Mouse (Mus musculus) liver, embryonic 14.5 days (tissue): ENCODE measurements around the gene Pgap2. TPM values are rescaled to one million over a fixed set of nuclear protein-coding genes. Genes with fewer than 3 reads are reported as not detected.

Source experiments
- ATAC-seq: fragments of 200-750 bp; cut with Nextera tagmentation; 2 replicates; pipeline ENCODE4 v1.8.0; 2017; ENCODE audit warnings: moderate number of reproducible peaks, mild to moderate bottlenecking, moderate library complexity; ENCODE audit not compliant: insufficient read depth
- DNase-seq, 3 experiments: peaks; one replicate each; pipeline ENCODE4 v3.0.0-alpha.2; 2012 to 2013; ENCODE audit warnings: low read depth in 3 of 3, low spot score in 3 of 3
- H3K27ac ChIP-seq: fragments of 300-500 bp; sonication (generic); 2 replicates; pipeline ENCODE4 v1.5.1; 2014; ENCODE audit warnings: moderate library complexity, mild to moderate bottlenecking, control low read depth, inconsistent platforms
- H3K27me3 ChIP-seq: fragments of 300-500 bp; sonication (generic); 2 replicates; pipeline ENCODE4 v1.6.1; 2014; ENCODE audit warnings: mild to moderate bottlenecking, low read length, moderate library complexity; ENCODE audit not compliant: control insufficient read depth, insufficient read depth
- H3K36me3 ChIP-seq: fragments of 300-500 bp; sonication (generic); replicated peaks from 2 replicates; pipeline ENCODE4 v1.6.1; 2014; ENCODE audit warnings: low read depth; ENCODE audit not compliant: control insufficient read depth, insufficient read depth
- H3K4me1 ChIP-seq, 2 experiments: fragments of 200-500 bp in 1 of 2; fragments of 300-500 bp in 1 of 2; sonication (generic) in 1 of 2; replicated peaks; 2 replicates each; pipeline ENCODE4 v1.6.1; 2012 to 2014; ENCODE audit warnings: antibody characterized with exemption in 1 of 2, inconsistent platforms in 1 of 2, low read length in 1 of 2; ENCODE audit not compliant: control insufficient read depth in 2 of 2, insufficient read depth in 2 of 2
- H3K4me2 ChIP-seq: fragments of 300-500 bp; sonication (generic); 2 replicates; pipeline ENCODE4 v1.6.1; 2014; ENCODE audit warnings: low read depth, mild to moderate bottlenecking, control low read depth, moderate library complexity
- H3K4me3 ChIP-seq, 2 experiments: fragments of 200-500 bp in 1 of 2; fragments of 300-500 bp in 1 of 2; sonication (generic) in 1 of 2; 2 replicates each; pipeline ENCODE4 v1.5.1; 2012 to 2014; ENCODE audit warnings: low read depth in 2 of 2, low read length in 2 of 2, mild to moderate bottlenecking in 2 of 2, control low read depth in 1 of 2, inconsistent platforms in 1 of 2, moderate library complexity in 1 of 2; ENCODE audit not compliant: insufficient read depth in 1 of 2
- H3K9ac ChIP-seq: fragments of 300-500 bp; sonication (generic); replicated peaks from 2 replicates; pipeline ENCODE4 v1.6.1; 2014; ENCODE audit warnings: mild to moderate bottlenecking, control low read depth, moderate library complexity
- H3K9me3 ChIP-seq: fragments of 300-500 bp; sonication (generic); 2 replicates; pipeline ENCODE4 v1.6.1; 2016; ENCODE audit warnings: low read length, mixed read lengths; ENCODE audit not compliant: control insufficient read depth
- CTCF ChIP-seq: IDR thresholded peaks from 2 replicates; pipeline ENCODE4 v1.5.1; 2016; ENCODE audit warnings: antibody characterized with exemption, low read depth, control low read depth
- EP300 ChIP-seq: IDR thresholded peaks from 2 replicates; pipeline ENCODE4 v1.6.1; 2016; ENCODE audit warnings: antibody characterized with exemption, low read depth
- WGBS: fragments of 180-500 bp; shearing (Covaris S2); extraction: QIAGEN DNeasy Blood & Tissue Kit; methylation state at CpG from one replicate; pipeline ENCODE4 v1.1.7; 2014; ENCODE audit not compliant: insufficient replicate concordance; 5-methylcytosine and 5-hydroxymethylcytosine counted together
- polyA plus RNA-seq, 2 experiments: library from polyadenylated mRNA; depleted of rRNA in 1 of 2; stranded (reverse) in 1 of 2; unstranded in 1 of 2; fragments of >200 nt; fragmentation: Nextera tagmentation in 1 of 2; extraction: Ambion mirVana in 1 of 2; gene quantifications; 2 replicates each; pipeline versions ENCODE4 v1.2.1 to v1.2.3; 2012 to 2014

The Pgap2 gene
- polyA plus RNA-seq, 2 experiments, result 14.5 to 18.0 TPM

DNA sequence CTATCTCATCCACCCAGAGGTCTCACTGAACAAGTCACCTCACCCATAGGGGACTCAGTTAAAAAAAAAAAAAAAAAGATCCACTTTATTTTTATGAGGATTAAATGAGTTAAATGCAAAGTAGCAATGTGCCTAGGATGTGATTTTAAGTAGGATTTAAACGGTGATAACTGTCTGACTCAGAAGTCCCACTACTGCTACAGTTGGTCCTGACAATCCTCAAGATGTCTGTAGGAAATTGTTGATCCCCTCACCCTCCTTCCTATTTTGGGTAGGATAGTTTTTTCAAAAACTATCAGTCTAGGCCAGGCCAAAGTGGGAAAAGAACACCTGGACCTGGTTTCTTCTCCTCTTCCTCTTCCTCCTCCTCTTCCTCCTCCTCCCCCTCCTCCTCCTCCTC lies 11.9 kb downstream of the Pgap2 start:
- Histone ChIP-seq H3K4me2 (peak overlapping the region; percentile 82), H3K4me1 (peaks cover 0 to 2% of the 10 kb centered on the region in 2 experiments; a peak in 1 of 4 replicates), H3K4me3 (no peak overlapping the region), H3K27me3 (no peaks in the 10 kb centered on the region), H3K27ac (no peak overlapping the region), H3K36me3 (no peaks in the 10 kb centered on the region), H3K9me3 (no peaks in the 10 kb centered on the region), H3K9ac (no peak overlapping the region)
- no peak for TF ChIP-seq CTCF
- no peak for TF ChIP-seq EP300
- no peak for DNase-seq
- ATAC-seq, result no peak
- WGBS, result 32% methylated on average over 1 of the region's 1 CpGs

DNA sequence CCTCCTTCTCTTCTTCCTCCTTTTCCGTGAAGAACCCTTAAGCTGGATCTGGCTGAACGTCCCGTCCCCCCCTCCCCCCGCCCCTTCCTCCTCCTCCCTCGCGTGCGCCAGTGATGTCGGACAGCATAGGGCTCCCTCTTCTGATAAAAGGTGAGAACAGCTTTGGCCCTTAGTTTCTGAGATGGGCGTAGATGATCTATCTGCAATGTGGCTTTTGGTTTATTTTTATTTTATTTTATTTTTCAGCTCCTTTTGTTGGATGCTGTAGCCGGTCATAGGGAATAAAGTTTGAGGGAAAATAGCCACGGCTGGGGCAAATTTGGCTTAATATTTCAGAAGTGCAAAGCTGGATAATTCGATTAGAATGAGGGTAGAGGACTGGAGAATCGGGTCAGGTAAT lies 12.3 kb downstream of the Pgap2 start:
- ATAC-seq (peak; percentile 53; the same call in 1 of the 2 replicates), DNase-seq (no peak)
- Histone ChIP-seq H3K27me3 (no peaks in the 10 kb centered on the region), H3K9me3 (no peaks in the 10 kb centered on the region), H3K36me3 (no peaks in the 10 kb centered on the region), H3K4me2 (peak overlapping the region; percentile 82), H3K4me3 (peak overlapping the region; percentile 69 to 91; a peak in 3 of 4 replicates), H3K9ac (peak overlapping the region; percentile 73), H3K4me1 (peaks cover 0 to 2% of the 10 kb centered on the region in 2 experiments; a peak in 1 of 4 replicates), H3K27ac (no peak overlapping the region)
- TF ChIP-seq CTCF, result peak; percentile 62
- no peak for TF ChIP-seq EP300
- WGBS, result 0% methylated on average over 10 of the region's 13 CpGs

DNA sequence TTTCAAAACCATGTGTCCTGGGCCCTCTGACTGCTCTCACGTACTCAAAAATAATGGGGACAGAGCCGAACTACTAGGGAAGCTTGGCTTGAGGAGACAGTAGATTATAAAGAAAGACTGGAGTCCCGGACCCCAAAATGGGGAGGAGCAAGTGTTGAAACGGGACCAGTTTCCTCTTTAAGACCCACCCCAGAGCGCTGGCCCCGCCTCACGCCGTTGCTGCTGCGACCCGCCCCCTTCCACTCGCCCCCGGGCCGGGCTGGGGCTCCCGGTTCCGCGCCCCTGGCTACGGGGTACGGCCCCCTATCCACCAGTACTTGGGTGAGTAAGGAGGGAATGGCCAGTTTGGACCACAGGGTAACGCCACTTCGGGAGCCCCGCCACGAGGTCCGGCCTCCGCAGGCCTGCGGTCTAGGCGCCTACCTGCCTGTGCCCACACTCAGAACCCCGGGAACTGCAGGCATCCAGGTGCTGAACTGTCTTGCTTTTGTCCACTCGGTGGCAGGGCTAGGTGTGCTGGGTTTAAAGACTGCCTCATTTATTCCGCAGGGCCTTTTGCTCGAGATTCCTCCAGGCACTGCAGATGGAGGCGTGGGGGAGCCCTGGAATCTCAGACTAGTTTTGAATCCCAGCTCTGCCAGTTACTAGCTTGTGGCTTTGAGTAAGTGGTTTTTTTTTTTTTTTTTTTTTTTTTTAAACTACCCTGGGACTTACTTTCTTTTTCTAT lies 13.0 kb downstream of the Pgap2 start:
- WGBS, result 3% methylated on average over 31 of the region's 31 CpGs

DNA sequence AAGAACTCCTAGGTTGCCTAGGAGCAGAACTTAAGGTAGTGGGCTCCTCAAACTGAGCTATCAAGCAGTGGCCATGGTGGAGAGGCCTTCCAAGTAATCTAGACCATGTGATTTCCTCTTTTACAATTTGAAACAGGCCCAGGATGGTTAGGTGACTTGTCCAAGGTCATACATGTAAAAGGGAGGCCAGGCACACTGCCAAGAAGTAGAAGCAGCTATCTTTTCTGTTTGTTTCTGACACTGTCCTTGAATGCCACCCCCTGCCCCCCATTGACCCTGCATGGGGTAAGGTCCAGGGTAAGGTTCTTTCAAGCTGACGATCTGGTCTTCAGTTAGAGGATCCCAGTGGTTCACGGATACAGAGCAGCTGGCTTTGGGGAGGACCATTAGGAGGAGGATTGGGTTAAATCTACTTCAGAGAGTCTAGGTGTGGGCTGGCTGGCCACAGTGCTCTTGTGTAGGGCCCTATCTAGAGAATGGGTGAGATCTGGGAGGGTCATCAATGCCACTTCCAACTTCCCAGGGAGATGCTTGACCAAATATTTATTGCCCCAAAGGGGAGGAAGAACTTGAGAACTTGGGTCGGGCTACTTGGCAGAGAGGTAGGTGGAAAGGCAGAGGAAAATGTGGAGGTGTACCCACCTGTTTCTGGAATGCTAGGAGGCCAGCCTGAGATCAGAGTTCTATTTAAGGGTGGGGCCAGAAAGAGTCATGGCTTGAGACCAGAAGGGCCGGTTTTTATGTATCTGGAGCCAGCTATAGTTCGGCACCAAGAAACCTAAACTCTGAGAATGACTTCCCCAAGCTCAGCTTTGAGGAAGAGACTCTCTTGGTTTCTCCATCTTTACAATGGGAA lies 14.1 kb downstream of the Pgap2 start:
- no peak for TF ChIP-seq CTCF
- Histone ChIP-seq H3K4me3 (no peak overlapping the region), H3K4me1 (peaks cover 0 to 2% of the 10 kb centered on the region in 2 experiments; a peak in 1 of 4 replicates), H3K9me3 (no peaks in the 10 kb centered on the region), H3K36me3 (no peaks in the 10 kb centered on the region), H3K9ac (no peak overlapping the region), H3K4me2 (peak overlapping the region; percentile 82), H3K27me3 (no peaks in the 10 kb centered on the region), H3K27ac (no peak overlapping the region)
- ATAC-seq (no peak), DNase-seq (no peak)
- 71% methylated on average over 5 of the region's 5 CpGs for WGBS

More for the DNA sequence above, 13.0 kb downstream of the Pgap2 start:
- TF ChIP-seq CTCF, result no peak
- no peak for TF ChIP-seq EP300
- H3K27ac ChIP-seq, result no peak overlapping the region
- no peaks in the 10 kb centered on the region for H3K36me3 ChIP-seq
- DNase-seq (peak in 1 of 3 experiments; percentile 41), ATAC-seq (peak; percentile 73)
- peak overlapping the region; percentile 82 for H3K4me2 ChIP-seq
- H3K4me1 ChIP-seq, result peaks cover 0 to 2% of the 10 kb centered on the region in 2 experiments; a peak in 1 of 4 replicates
- H3K9me3 ChIP-seq, result no peaks in the 10 kb centered on the region
- no peaks in the 10 kb centered on the region for H3K27me3 ChIP-seq
- peak overlapping the region; percentile 73 for H3K9ac ChIP-seq
- H3K4me3 ChIP-seq, result peak overlapping the region; percentile 69 to 91

DNA sequence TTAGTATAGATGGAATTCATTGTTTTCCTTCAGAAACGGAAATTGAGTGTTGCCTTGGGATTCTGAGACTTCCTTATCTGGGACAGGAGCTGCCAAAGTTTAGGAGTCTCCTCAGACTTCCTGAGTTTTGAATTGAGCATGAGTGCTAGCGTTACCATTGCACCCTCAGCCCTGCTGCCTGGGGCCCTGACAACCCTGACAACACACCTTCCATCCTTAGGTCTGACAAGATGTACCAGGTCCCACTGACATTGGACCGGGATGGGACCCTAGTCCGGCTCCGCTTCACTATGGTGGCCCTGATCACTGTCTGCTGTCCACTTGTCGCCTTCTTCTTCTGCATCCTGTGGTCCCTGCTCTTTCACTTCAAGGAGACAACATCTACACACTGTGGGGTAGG lies 16.0 kb downstream of the Pgap2 start:
- WGBS, result 78% methylated on average over 6 of the region's 6 CpGs
- DNase-seq, result no peak
- ATAC-seq, result no peak
- no peaks in the 10 kb centered on the region for H3K9me3 ChIP-seq
- no peak overlapping the region for H3K4me3 ChIP-seq
- no peak overlapping the region for H3K4me2 ChIP-seq
- H3K4me1 ChIP-seq, result peaks cover 0 to 2% of the 10 kb centered on the region in 2 experiments; a peak in 1 of 4 replicates
- H3K36me3 ChIP-seq, result no peaks in the 10 kb centered on the region
- H3K9ac ChIP-seq, result no peak overlapping the region
- no peak for TF ChIP-seq EP300
- no peak for TF ChIP-seq CTCF
- no peak overlapping the region for H3K27ac ChIP-seq
- no peaks in the 10 kb centered on the region for H3K27me3 ChIP-seq
